Mouse (Mus musculus): ENCODE measurements around the gene Stambp. TPM values are rescaled to one million over a fixed set of nuclear protein-coding genes. Genes with fewer than 3 reads are reported as not detected.

Stambp gene
- polyA plus RNA-seq, 1 experiment from 2014 or later = 22.7 TPM

DNA sequence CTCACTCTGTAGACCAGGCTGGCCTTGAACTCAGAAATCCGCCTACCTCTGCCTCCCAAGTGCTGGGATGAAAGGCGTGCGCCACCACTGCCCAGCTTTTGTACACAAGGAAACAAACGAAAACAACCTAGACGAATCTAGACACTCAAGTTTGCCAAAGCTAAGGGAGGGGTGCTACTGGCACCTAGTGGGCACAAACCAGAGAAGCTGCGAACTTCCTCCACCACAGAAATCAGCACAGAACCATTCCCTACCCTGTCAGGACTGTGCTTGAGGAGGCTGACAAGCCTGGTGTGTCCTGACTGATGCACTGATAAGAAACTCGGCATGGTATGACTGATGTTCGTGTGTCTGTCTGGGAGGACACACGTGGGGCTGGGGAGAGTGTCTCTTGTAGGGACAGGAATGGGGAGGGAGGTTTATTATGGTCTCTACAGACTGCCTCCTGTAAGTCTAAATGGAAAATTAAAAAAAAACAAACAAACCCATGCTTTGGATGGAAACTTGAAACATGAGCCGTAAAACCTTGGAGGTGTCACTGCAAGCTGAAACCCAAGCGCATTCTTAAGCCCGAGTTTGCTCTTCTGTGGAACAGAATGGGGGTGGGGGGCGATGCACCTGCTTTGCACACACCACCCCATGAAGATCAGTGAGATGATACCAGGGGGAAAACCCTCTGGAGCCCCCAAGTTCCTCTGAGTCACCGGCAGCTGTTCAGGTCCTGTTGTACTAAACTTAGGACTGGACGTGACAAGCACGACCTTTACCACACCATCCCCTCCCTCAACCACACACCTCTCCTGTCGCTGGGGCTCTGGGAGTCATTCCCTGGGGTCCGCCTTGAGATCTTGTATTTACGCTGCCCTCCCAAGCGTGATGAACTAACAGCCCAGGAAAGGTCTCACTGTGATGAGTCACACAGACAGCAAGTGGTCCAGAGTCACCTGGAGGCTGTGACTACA, 3.3 kb downstream of the Stambp start:
- H3K27me3 ChIP-seq = no peaks in the 10 kb centered on the region
- H3K4me2 ChIP-seq (replicated peaks) = no peak overlapping the region
- H3K4me3 ChIP-seq = no peak overlapping the region
- no peak overlapping the region for H3K27ac ChIP-seq
- no peak overlapping the region for H3K9ac ChIP-seq
- H3K9me3 ChIP-seq = no peaks in the 10 kb centered on the region
- H3K4me1 ChIP-seq = peaks cover 10% of the 10 kb centered on the region; the same call in 1 of the 2 replicates
- no peak for ATAC-seq (ENCODE audit: insufficient number of reproducible peaks, insufficient read depth, low FRiP score, low TSS enrichment)
- 70% methylated on average over 20 of the region's 20 CpGs for WGBS
- peaks cover 15% of the 10 kb centered on the region; the same call in 1 of the 2 replicates for H3K36me3 ChIP-seq

DNA sequence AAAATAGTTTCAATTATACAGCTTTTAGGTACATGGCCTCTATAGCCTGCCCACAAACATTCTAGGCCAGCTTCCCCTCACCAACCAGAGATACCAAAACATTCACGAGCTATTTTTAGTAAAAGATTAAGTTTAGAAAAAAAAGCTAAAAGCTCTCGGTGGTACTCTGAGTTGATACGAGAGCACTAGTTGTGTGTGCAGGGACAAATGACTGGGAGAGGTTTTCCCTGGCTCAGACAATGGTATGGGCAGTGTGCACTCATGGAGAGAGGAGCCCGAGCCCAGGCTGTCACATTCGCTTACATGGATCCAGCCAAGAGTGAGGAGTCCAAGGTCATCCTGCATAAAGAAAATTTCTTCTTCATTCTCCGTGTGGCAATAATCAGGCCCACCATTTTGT, 16.6 kb downstream of the Stambp start:
- no peak for ATAC-seq (ENCODE audit: insufficient number of reproducible peaks, insufficient read depth, low FRiP score, low TSS enrichment)
- Histone ChIP-seq H3K27ac (no peak overlapping the region), H3K36me3 (peaks cover 34% of the 10 kb centered on the region), H3K27me3 (no peaks in the 10 kb centered on the region), H3K4me3 (no peak overlapping the region), H3K4me2 (replicated peaks) (no peak overlapping the region), H3K9ac (no peak overlapping the region), H3K4me1 (no peaks in the 10 kb centered on the region), H3K9me3 (no peaks in the 10 kb centered on the region)
- 82% methylated on average over 6 of the region's 6 CpGs for WGBS

DNA sequence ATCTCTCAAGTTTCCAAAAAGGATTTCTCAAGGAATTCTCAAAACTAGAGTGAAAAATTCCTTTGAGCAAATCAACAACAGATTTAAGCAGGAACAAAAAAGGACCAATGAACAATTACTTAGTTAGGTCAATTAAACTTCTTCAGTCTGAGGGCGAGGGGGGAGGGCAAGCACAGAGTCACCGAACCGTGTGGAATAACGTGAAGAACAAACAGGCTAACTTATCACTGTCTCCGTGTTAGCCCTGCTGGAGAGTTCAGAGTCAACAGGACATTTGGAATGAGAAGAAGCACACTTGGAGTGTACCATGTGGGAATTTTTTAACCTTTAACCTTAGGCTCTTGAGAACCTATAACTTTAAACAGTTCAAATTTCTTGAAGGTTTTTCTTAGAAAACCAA, 24.2 kb downstream of the Stambp start:
- no peak overlapping the region for H3K9ac ChIP-seq
- WGBS = 63% methylated on average over 5 of the region's 5 CpGs

DNA sequence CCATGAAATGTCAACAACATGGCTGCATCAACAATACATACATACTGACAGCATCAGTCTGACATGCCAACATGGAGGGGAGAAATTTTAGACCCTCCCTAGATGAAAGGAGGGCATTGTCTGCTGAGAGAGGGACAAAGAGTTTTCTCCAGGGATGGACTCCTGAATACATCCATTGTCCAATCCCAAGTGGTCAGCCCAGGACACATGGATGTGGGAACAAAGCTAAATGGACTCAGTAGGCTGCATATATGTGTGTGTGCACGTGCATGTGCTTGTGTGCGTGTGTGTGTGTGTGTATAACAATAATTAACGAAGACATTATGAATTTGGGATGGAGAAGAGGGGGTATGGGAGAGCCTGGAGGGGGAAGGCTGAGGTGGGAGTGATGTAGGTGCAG, 26.8 kb downstream of the Stambp start:
- no peak overlapping the region for H3K4me2 ChIP-seq (replicated peaks)
- WGBS = 72% methylated on average over 3 of the region's 3 CpGs
- H3K27me3 ChIP-seq = no peaks in the 10 kb centered on the region
- no peak for ATAC-seq (ENCODE audit: insufficient number of reproducible peaks, insufficient read depth, low FRiP score, low TSS enrichment)
- H3K36me3 ChIP-seq = 0 out of 2 replicates have a peak, but pooled peaks cover 8% of the 10 kb centered on the region
- H3K4me1 ChIP-seq = no peaks in the 10 kb centered on the region
- H3K9ac ChIP-seq = no peak overlapping the region
- no peaks in the 10 kb centered on the region for H3K9me3 ChIP-seq
- H3K4me3 ChIP-seq = no peak overlapping the region
- H3K27ac ChIP-seq = no peak overlapping the region

More for the DNA sequence above, 24.2 kb downstream of the Stambp start:
- 0 out of 2 replicates have a peak, but pooled peaks cover 8% of the 10 kb centered on the region for H3K36me3 ChIP-seq
- H3K4me3 ChIP-seq = no peak overlapping the region
- H3K9me3 ChIP-seq = no peaks in the 10 kb centered on the region
- H3K4me2 ChIP-seq (replicated peaks) = no peak overlapping the region
- no peaks in the 10 kb centered on the region for H3K27me3 ChIP-seq
- ATAC-seq (ENCODE audit: insufficient number of reproducible peaks, insufficient read depth, low FRiP score, low TSS enrichment) = no peak
- no peak overlapping the region for H3K27ac ChIP-seq
- H3K4me1 ChIP-seq = no peaks in the 10 kb centered on the region

DNA sequence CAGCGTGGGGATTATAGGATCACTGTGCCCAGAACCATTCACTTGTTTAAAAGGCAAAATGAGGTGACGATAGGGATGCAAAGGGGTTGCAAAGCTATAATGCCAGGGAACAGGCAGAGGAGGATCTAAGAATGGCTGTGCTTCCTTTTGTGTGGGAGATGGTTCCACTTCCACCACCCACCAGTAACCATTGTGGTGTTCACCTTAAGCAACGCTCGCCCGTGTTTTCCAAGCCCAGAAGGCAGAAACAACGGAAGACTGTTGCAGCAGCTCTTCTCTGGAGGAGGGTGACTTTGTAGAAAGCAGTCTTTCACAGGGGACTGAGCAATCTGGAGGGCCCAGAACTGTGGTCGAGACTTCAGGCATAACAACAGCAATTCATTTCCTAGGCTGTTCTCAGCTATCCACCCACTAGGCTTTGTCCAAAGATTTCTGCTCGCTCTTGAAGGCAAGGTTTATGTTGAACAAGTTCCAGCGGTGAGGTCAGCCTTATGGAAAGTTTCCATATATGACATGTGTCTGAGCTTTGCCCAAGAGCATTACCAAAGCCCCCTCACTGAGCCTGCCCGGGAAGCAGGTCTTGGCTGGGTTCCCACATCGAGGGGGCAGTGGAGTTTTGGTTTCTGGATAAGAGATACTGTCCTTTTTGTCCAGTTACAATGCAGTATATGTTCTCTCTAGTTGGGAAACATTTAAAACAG, 30.6 kb downstream of the Stambp start:
- H3K27me3 ChIP-seq = no peaks in the 10 kb centered on the region
- ATAC-seq (ENCODE audit: insufficient number of reproducible peaks, insufficient read depth, low FRiP score, low TSS enrichment) = no peak
- H3K36me3 ChIP-seq = 0 out of 2 replicates have a peak, but pooled peaks cover 3% of the 10 kb centered on the region
- H3K9me3 ChIP-seq = no peaks in the 10 kb centered on the region
- H3K4me1 ChIP-seq = no peaks in the 10 kb centered on the region
- H3K9ac ChIP-seq = no peak overlapping the region
- 73% methylated on average over 11 of the region's 11 CpGs for WGBS
- H3K4me2 ChIP-seq (replicated peaks) = no peak overlapping the region
- H3K4me3 ChIP-seq = no peak overlapping the region
- 0 out of 2 replicates have a peak overlapping the region, but pooled peaks have one; percentile 41 for H3K27ac ChIP-seq

DNA sequence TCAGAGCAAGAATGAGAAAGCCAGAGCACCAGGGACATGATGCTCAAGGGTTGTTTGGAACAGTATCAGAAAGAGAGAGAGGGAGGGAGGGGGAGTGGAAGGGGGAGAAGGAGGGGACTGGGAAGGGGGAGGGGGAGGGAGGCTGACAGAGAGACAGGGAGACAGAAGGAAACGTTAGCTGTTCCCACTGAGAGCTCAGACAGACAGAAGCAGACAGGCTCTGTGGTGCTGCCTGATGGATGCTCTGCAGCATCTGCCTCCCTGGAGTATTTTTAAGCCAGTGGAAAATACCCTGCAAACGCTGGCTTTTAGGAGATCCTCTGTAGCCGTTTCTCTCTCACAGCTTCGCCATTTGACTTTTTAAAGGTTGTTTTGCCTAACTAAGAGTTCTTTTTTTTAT, 32.5 kb downstream of the Stambp start:
- ATAC-seq (ENCODE audit: insufficient number of reproducible peaks, insufficient read depth, low FRiP score, low TSS enrichment) = no peak
- Histone ChIP-seq H3K4me1 (no peaks in the 10 kb centered on the region), H3K9ac (no peak overlapping the region), H3K9me3 (no peaks in the 10 kb centered on the region), H3K4me2 (replicated peaks) (no peak overlapping the region), H3K27me3 (no peaks in the 10 kb centered on the region), H3K4me3 (no peak overlapping the region), H3K27ac (no peak overlapping the region), H3K36me3 (0 out of 2 replicates have a peak, but pooled peaks cover 3% of the 10 kb centered on the region)
- 47% methylated on average over 4 of the region's 4 CpGs for WGBS

DNA sequence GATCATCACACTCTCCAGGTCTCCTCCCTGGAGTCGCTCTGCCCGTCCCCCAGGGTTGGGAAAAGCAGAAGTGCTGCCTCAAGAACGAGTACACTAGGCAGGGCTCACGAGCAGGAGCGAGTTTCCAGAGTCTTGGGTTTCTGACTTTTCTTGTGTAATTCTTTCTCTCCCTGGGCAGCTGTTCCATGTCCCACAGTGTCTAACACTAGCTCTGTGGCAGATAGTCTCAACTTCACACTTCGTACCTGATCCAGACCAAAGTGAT, 35.8 kb downstream of the Stambp start:
- H3K36me3 ChIP-seq = no peaks in the 10 kb centered on the region
- no peak overlapping the region for H3K4me2 ChIP-seq (replicated peaks)
- no peak overlapping the region for H3K9ac ChIP-seq
- no peaks in the 10 kb centered on the region for H3K4me1 ChIP-seq
- no peaks in the 10 kb centered on the region for H3K9me3 ChIP-seq
- no peak overlapping the region for H3K27ac ChIP-seq
- no peak for ATAC-seq (ENCODE audit: insufficient number of reproducible peaks, insufficient read depth, low FRiP score, low TSS enrichment)
- 38% methylated on average over 6 of the region's 6 CpGs for WGBS
- H3K27me3 ChIP-seq = no peaks in the 10 kb centered on the region
- H3K4me3 ChIP-seq = no peak overlapping the region

DNA sequence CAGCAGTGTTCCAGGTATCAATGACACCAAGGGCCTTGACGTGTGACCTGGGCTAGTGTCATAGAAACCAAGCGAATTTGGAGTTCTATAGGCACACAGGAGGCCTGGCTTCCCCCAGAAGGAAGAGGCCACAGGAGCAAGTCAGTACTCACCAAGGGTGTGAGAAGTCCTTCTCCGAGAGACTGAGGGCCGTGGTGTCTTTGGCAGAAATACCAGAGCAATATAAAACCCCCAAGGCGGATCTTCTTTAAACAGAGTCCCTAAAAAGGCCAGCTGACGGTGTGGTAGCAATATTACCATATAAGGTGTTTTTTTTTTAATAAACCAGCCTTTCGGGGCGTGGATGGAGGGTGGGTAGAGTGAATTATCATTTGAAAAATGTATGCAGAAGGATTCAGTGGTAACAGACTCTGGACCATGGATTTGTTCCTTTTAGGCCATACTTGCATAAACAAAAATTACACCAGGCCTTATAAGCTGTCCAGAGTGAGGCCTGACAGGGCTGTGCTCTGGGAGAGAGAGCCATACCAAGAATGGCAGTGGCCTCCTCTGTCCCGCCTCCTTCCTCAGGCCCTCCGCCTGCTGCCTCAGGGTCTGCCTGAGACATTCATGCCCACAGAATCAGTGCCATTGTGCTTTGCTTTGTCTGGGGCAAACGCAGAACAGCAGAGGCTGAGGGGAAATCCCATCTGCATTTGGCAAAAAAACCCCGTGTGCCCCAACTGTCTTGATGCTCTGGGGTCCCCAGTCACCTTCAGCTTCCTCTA, 36.3 kb downstream of the Stambp start, which contains the start of gene Actg2:
Actg2 (minus strand) TSS at position 238 of the 767 bp plus-strand sequence.
- H3K4me2 ChIP-seq (replicated peaks) = no peak within 1 kb of the TSS
- no peaks in the 10 kb centered on the region for H3K27me3 ChIP-seq
- H3K4me1 ChIP-seq = no peaks in the 10 kb centered on the region
- H3K9me3 ChIP-seq = no peaks in the 10 kb centered on the region
- WGBS = 62% methylated on average over 12 of the region's 12 CpGs
- no peak within 1 kb of the TSS; the same call in 1 of the 2 replicates for H3K9ac ChIP-seq
- no peak within 1 kb of the TSS for H3K4me3 ChIP-seq
- ATAC-seq (ENCODE audit: insufficient number of reproducible peaks, insufficient read depth, low FRiP score, low TSS enrichment) = no peak
- no peak within 1 kb of the TSS for H3K27ac ChIP-seq
- H3K36me3 ChIP-seq = no peaks in the 10 kb centered on the region

DNA sequence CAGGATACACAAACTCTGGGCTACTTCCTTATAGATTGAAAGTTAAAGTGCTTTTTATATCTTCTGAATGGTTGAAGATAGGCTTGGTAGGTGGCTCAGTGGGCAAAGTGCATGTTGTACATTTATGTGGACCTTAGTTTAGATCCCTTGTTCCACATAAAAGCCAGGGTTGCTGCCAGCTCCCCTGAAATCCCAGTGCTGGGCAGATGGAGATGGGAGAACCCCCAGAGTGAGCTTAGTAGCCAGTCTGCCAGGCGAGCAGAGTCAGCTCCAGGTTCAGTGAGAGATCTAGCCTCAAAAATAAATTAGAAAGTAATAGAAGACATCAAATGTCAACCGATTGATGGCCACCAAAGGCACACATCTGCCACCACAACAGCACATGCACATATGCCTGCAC, 39.9 kb downstream of the Stambp start:
- Histone ChIP-seq H3K4me3 (no peak overlapping the region), H3K9me3 (no peaks in the 10 kb centered on the region), H3K27me3 (no peaks in the 10 kb centered on the region), H3K27ac (no peak overlapping the region), H3K4me2 (replicated peaks) (no peak overlapping the region), H3K36me3 (no peaks in the 10 kb centered on the region), H3K4me1 (no peaks in the 10 kb centered on the region), H3K9ac (no peak overlapping the region)
- ATAC-seq (ENCODE audit: insufficient number of reproducible peaks, insufficient read depth, low FRiP score, low TSS enrichment) = no peak
- WGBS = 63% methylated on average over 2 of the region's 2 CpGs

DNA sequence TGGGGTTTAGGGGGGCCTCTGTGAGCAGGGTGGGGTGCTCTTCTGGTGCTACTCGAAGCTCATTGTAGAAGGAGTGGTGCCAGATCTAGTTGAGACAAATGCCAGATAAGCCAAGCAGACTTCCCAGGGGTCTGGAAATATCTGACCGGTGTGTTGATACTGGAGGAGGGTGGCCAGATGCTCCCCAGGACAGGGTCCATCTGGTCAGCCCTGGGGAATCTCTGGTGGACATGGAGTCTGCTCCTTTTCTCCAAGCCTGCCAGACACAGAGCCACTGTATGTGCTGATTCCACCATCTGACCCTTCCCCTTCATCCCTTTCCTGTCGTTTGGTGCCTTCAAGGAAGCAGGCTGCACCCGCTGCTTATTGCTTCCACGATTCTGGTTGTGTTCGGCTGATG, 49.3 kb downstream of the Stambp start:
- H3K4me1 ChIP-seq = no peaks in the 10 kb centered on the region
- 70% methylated on average over 6 of the region's 6 CpGs for WGBS
- H3K9ac ChIP-seq = no peak overlapping the region
- no peaks in the 10 kb centered on the region for H3K36me3 ChIP-seq
- no peaks in the 10 kb centered on the region for H3K9me3 ChIP-seq
- no peaks in the 10 kb centered on the region for H3K27me3 ChIP-seq
- no peak for ATAC-seq (ENCODE audit: insufficient number of reproducible peaks, insufficient read depth, low FRiP score, low TSS enrichment)
- no peak overlapping the region for H3K27ac ChIP-seq
- no peak overlapping the region for H3K4me3 ChIP-seq
- H3K4me2 ChIP-seq (replicated peaks) = no peak overlapping the region

DNA sequence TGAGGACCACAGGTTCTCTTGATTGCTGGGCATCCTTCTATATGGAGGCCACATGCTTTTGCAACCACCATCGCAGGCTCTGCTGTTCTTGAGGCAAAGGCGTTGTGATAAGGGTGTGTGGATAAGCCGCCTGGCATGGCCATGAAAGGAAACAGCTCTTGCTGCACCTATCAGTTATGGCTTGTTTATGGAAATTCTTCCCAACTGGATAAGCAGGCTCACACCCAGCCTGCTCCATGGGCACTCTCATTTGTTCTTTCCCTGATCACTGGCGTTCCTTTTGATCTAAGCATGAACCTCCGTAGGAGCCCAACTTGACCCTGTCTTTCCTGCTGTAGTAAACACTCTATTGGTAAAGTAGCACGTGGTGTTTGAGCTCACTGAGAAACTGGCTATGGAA, 50.7 kb downstream of the Stambp start:
- H3K4me2 ChIP-seq (replicated peaks) = no peak overlapping the region
- no peaks in the 10 kb centered on the region for H3K27me3 ChIP-seq
- ATAC-seq (ENCODE audit: insufficient number of reproducible peaks, insufficient read depth, low FRiP score, low TSS enrichment) = no peak
- H3K27ac ChIP-seq = no peak overlapping the region
- H3K9me3 ChIP-seq = no peaks in the 10 kb centered on the region
- no peak overlapping the region for H3K4me3 ChIP-seq
- H3K4me1 ChIP-seq = no peaks in the 10 kb centered on the region
- H3K36me3 ChIP-seq = no peaks in the 10 kb centered on the region
- 74% methylated on average over 6 of the region's 6 CpGs for WGBS
- H3K9ac ChIP-seq = no peak overlapping the region

Data from embryonic facial prominence, embryonic 12.5 days (tissue).